Mouse (Mus musculus): Measurements from ENCODE around the gene Sesn3.
A peak's percentile ranks its signal among the peaks of the same experiment; 100 is the strongest.
"Not testable (repeated sequence)": the region's sequence is repeated elsewhere in the genome, so short reads cannot be mapped to it uniquely, and the experiment has no call there.

Gene Sesn3

DNA sequence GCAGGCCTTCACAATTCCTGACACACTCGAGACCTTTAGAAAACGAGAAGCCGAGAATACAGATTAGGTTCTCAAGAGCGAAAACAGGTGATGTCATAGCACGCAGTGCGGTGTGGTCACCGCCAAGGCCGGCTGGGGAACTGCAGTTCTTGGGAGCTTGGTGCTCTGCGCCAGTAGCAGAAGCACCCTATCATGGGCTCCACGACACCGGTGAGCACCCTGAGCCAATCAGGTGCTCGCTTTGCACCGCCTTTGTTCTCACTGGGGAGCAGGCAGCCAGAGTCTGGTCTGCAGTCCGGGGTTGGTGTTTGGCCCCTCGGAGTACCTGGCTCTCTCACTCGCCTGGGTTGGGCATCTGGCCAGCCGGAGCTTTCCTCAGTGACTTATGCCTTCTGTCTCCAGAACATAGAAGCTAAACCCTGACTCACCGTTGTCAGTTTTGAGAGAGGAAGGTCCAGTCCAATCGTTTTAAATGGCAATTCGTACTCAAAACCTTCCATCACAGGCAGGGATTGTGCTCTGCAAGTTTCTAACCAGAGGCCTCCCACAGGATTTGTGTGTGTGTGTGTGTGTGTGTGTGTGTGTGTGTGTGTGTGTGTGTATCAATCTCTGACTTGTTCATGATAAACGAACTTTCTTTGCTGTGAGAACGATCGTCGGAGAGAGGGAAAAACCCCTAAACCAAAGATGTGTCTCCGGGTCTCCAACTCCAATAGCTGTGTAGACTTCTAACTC, at the start of gene Sesn3:
Gene Sesn3, plus strand, starts transcription at position 82 of the 735 bp plus-strand sequence.
- DNase-seq: peak; percentile 85 to 90

DNA sequence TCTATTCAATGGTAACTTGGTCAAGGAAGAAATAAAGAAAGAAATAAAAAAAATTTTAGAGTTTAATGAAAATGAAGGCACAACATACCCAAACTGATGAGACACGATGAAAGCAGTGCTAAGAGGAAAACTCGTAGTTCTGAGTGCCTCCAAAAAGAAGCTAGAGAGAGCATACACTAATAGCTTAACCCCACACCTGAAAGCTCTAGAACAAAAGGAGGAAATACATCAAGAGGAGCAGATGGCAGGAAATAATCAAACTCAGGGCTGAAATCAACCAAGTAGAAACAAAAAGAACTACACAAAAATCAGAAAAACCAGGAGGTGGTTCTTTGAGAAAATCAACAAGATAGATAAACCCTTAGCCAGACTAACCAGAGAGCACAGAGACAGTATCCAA, 47.8 kb upstream of the Sesn3 start:
- not testable (repeated sequence) for DNase-seq

DNA sequence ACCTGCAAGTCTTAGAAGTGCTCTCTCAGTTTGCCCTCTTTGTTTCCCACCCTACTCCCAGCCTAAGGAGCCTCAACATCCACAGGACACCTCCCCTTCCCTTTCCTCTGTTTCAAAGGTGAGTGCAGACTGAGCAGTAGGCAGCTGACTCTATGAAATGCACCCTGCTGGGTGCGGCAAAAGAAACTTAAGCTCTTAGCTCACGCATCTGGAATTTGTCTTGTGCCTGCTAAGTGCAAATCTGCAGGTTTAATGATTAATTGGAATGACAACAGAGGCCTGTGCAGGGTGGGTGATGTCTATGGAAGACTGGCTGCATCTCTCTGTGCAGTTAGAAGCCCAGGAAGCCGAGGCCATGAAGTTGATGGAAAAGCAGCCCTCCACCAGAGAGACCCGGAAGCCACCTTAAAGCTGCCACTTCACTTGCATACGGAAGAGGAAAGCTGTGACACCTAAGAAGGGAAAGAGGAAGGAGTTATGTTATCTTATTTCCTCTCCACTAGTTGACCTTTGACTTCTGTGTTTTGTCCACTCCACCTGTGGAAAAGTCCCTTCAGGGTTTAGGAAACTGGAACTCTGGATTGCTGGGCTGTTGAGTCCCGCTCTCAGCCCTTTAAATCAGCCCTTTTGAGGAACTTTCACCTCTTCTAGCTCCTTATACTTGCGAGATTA, 41.0 kb upstream of the Sesn3 start:
- DNase-seq: no peak

DNA sequence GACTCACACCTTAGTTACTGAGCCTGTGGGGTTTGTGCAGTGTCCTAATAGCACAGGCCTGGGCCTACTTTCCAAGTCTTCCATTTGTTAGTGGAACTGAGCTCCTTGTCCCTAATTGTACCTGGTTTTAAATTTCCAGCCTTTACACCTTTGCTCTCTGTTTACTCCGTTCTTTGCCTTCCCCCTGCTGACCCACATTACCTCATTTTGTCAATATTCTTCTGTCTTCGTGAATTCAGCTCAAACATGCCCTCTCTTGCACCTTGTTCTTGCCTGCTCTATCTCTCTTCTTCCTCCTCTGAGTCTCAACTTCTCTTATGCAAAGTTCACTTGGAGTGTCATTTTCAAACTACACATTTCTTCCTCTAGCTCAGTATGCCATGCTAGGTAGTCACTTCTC, 39.6 kb upstream of the Sesn3 start:
- no peak for DNase-seq

DNA sequence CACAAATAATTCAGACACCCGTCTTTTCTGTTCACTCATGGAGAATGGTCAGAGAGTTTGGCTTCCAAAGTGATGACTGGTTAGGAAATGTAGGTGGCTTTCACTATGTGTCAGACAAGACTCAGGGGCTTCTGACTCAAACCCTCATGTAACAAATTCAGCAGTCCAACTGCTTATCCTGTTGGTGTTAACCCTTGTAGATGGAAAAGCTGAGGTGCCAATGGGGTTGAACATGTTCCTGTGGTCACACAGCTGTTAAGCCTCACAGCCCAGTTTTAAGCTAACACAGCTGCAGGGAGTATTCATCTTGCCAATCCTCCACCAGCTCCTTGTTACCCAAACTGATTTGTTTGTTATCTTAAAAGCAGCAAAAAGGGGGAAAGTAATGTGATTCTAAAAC, 33.9 kb upstream of the Sesn3 start:
- not testable (repeated sequence) for DNase-seq

DNA sequence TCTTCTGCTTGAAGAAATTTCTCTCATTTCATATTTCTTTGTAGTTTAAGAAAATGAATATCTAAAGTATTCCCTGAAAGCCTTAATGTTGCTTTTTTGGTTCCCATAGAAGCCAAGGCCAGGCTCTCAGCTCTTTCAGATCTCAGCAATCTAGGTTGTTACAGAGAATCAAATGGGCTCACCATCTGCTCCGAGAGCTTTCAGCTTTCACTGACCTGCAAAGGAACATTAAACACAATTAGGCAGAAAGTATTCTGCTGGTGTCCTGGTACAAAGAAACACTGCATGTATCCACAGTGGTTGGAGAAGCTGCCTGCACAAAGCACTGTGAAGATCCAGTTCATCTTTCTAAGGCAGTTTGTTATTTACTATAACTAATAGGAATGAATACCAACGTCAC, 32.6 kb upstream of the Sesn3 start:
- no peak for DNase-seq

DNA sequence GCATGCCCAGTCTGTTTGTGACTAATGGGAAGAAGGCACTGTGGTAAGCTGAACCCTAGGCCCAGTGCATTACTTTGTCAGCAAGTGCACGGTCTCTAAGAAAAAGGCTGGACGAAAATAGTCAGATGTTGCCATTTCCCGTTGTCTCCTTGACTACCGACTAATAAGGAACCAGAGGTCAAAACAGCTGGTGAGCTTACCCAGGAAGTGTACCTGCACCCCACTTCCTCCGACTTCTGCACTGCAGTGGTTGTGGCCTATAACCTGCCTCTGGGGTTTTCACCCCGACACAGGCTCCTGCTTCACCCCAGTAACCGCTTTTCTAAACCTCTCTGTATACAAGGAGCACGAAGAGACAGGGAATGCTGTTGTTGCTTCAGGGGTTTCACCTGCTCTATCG, 30.3 kb upstream of the Sesn3 start:
- DNase-seq: no peak

DNA sequence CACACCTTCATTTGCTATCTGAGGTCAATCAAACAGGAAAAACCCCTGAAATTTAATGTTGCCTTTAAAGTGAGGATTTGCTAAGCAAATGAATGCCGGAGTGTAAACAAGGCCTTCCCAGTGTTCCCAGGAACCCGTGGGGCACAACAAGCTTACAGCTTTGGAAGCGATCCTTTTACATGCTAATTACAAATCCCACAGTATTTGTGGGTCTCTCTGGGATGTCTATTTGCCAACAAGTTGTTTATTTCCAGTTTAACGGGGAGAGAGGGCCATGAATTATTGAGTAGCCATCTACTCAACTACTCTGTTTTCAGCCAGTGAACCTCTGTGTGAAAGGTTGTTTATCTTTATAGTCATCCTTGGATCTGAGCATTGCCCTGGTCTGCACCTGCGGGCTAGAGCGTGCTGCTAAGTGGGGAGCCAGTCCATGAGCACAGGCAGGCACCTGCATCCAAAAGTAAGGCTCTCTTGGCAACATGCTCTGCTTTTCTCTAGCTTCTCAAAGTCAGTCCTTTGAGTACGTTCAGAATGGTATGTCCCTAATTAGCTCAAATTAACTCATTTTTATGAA, 29.8 kb upstream of the Sesn3 start:
- no peak for DNase-seq

DNA sequence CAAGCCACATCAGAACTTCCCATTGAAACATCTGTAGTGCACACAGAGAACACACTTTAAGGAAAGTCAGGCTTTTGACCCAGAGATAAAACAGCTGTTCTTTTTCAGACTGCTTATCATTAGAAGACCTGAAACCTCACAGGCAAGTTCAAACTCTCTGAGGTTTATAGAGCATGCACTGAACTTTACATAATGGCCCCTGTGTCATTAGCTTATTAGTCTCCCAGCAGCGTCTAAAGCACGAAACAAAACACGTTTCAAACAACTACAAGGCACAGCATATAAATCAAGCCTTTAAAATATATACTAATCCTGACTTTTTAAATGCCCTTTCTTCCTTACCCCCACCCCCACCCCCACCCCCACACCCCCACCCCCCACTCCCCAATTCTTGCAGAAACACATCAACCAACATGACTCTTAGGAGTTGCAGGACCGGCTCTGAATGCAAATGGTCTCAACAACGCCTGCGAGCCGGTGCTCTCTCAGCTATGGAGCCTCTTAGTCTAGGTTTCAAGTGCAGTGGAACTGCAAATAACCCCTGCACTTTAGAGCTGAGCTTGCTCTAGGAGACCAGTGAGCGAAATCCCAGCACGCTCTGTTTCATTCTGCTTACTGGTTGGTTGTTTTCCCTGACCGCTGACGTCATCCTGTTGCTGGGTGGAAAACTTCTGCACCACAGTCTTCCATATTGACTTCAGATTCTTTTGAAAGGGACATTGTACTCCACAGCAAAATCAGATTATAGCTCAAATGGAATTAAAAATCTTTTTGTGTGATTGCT, 28.7 kb upstream of the Sesn3 start:
- DNase-seq: peak; percentile 20 to 28

DNA sequence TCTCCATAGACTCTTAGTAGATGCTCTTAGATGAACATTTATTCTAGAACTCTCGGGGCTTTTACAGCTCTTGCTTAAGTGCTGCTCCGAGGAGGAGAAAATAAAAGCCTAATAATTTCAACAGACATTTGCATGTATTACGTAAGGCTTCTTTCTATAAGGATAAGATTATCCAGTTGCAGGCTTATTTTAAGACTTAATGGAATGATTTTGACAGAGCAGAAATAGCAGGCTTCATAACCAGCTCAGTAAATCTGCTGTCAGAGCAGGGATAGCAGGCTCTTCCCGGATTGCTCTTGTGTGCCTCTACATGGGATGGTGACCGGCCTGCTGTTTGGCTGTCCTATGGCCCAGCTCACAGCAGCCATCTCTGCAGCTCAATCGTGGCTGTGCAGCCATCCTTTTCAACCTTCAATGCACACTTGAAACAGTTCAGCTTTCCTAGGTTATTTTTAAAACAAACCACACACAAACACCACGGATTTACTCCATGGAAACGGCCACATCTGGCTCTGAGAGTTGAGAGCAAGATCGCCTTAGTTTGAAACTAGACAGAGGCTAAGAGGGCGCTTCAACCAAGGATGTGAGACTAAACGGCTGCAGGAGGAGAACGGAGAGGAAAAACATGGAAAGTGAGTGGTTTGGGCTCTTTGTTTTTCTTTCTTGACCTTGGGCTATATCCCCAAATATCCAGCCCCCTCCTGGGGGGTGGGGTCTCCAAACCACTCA, 27.2 kb upstream of the Sesn3 start:
- no peak for DNase-seq

DNA sequence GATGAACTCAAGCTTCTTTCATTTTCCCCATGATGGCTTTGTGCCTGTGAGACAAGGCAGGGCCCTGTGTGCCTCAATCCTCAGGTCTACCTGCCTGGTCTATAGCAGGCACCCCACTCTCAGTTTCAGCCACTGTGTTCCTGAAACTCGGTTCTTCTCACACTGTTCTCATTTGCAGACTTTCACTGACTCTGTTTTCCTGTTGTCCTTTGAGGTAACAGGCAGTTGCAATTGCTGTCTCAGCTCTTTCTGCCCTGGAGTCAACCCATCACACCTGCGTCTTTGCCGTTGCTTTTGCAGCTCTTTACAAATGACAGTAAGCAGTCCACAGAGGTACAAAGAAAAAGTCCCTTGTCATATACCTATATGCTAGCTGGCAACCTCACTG, 26.7 kb upstream of the Sesn3 start:
- no peak for DNase-seq

DNA sequence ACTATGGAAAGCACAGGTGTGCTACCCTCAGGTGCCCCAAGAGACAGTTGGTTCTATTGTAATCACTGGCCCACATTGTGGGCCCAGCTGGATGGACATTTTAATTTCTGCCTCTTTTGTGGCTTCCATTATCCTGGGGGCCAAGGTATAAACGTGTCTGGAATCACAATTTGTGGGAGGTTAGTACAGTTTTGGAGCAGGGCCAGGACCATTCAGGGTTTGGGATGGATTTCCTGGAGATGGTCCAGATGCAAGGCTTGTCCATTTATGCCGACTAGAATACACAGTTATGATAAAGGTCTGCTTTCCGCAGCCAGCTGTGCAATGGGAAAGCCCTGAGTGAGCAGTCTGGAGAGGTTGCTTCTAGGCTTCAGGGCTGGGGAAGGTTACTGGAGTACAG, 13.7 kb upstream of the Sesn3 start:
- DNase-seq: peak; percentile 20 to 45

DNA sequence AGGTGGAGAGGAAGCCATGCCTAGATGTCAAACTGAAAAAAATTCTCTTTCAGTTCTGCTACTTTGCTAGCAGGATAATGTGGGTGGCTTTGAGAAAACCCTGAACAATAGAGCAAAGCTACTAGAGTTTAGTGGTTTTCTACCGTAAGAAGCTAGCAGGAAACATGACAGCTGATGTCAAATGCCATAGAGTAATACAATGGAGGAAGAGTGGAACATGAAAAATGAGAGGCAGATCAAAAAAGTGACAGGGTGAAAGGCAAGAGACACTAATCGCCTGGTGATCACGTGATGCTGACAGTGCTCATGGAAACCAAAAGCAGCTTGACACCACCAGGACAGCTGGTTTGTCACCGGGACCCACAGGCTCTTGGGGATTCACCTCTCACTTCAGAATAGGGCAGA, 12.3 kb upstream of the Sesn3 start:
- DNase-seq: no peak

DNA sequence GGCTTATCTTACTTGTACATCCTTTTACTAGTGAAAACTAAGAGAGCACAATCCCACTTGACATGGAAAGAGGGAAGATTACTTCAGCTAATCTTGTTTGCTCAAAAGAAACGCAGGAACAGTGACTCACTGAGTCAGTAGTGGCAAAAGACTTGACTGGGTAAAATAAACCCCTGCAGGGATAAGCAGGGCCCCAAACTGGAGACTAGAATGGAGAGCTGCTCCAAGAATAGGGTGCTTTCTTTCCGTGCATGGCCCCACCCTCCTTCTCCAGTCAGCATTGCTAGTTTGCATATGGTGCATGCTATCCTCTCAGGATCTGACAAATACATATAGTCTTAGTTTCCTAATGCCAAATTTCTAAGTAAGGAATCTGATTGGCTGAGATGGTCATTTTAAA, 8.4 kb upstream of the Sesn3 start:
- no peak for DNase-seq

DNA sequence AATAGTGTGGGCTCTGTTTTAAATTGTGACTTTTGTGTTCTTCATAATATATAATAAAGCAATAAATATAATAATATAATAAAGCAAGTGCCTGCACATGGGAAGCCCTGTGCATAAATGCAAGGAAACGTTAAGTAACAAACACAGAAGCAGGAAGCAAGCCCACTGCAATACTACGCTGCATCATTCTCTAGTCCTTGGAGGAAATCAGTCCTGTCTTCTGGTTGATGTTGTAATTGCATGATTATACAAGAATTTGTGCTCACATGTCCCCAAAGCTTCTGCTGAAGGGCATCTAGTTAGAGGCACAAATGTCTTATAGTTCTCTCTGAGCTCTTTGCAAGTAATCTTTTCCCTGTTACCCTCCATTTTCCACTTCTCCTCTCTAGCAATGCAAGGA, 6.3 kb upstream of the Sesn3 start:
- DNase-seq: no peak

DNA sequence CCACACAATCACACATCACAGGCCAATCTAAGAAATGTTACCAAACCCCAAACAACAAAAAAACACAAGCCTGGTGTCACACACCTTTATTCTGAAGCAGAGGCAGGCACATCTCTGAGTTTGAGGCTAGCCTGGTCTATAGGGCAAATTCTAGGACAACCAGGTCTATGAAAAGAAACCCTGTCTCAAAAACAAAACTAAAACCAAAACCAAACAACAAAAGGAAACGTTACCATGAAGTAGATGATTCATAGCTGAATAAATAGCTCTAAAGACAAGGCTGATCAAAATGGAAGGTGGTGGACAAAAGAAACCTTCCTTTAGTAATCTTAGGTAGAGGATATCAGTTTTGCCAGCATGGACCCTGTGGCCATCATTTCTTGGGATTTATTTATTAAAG, 1.9 kb upstream of the Sesn3 start:
- DNase-seq: no peak

DNA sequence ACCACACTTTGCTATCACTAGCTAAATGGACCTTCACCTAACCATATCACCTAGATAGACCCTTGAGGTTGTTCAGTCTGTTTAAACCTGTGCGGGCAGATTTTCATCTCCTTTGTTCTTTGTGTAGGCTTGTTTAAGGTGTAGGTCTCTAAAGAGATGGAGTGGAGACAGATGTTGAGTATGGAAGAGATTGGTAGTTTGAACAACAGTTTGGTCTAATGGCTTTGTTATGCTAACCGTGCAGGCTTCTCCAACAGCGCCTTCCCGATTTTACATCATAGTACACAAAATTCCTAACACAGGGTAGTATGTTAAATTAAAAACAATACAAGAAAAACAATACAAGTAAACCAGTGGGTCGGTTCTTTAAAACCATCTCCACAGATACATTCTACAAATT, 281 bp upstream of the Sesn3 start:
- no peak for DNase-seq

DNA sequence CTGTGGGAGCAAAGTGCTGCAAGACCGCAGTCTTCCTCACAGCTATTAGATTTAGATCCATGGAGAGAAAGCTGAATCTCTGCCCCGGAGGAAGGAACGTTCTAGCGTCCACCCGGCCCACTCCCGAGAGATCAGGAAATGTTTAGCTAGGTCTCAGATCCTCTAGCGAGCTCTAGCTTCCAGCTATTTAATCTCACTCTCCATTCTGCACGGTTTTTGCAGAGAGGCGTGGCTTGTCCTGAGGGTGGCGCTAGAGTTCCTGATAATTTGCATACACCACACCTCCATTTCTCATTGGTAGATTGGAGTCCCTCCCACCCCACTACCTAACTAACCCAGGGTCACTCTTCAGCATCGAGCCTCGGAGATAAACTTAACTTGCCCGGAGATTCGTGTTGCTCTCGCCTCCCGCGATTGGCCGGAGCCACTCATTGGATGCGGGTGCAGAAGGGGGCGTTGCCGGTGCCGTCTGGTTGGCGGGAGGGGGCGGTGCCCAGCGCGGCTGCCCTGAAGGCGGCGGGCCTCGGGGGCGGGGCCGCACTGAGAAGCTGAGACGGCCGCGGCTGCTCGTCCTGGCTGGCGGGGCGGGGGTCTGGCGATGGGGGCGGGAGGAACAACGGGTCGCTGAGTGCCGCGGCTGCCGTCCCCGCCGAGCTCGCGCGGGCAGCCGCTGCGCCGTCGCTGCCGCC, 1.1 kb downstream of the Sesn3 start:
- DNase-seq: peak; percentile 98 to 99

DNA sequence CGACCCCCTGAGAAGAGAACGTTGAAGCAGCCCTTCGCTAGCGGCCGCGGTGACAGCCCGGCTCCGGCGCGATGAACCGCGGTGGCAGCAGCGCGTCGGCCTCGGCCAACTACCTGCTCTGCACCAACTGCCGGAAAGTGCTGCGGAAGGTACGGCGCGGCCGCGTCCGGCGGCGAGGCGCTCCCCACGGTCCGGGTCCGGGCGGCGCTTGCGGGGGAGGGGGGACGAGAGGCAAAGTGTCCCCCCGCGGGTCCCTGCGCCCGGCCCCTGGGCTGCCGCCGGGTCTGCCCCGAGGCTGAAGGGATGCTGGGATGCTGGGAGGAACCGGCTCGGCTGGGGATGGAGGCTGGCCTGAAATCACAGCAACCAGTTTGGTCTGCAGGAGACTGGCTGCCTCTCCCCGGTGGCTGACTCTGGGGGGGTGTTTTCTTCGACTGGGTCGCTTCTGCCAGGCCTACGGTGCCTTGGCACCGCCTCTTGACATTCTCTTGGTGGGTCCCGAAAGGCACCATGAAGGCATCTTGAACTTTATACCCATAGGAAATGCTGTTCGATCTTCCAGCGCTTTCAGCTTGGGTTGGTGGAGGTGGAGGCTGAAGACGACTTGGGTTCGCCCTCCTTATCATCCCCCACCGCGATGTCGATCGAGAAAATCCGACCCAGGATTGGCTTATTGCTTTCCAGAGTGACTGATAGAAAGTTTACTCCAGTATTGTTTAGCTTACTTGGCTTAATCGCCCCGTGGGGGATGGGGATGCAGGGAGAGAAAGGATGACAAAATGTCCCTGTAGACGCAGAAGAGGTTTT, 1.8 kb downstream of the Sesn3 start:
- DNase-seq: peak in 1 of 2 experiments; percentile 78

DNA sequence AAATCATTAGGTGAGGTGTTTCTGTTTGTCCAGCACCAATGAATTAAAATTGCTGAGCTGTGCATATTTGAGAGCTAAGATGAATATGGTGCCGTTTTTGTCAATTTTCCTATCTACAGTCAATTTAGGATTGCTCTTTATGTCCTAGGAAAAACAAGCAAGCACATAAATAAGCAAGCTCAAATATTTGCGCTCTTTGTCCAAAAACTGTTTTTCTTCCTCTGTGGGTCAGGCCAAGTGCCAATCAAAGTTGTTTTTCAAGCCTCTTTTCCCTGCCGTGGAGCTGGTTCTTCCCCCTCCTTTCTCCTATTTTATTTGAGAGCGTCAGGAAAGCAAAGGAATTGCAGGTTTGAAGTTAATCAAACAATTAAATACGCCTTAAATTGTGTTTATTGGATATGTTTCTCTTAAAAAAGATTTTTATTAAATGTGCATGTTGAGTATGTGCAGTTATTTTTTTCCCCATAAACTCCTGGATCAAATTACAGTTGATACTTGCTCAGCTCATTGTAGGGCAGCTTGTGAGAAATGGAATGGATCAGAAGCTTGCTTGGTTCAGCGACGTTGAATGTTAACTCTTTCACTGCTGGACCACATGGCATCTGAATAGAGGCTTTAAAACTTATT, 2.6 kb downstream of the Sesn3 start:
- DNase-seq: peak; percentile 36 to 49

DNA sequence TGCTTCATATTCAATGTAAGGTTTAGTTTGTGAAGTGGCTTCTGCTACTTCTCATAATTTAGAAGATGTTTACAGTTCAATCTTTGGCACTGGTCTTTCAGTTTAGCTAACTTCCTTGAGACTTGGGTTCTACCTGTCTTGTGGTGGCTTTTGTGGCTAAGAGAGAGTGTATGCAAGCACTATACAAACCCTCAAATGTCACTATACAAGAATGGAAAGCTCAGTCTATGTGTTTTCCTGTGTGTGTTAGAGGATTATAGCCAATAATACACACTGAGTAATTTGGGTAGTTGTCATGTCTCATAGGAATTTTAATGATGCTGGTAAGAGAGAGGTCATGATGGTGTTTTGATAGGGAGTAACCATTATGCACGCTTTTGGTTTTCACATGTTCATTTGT, 5.8 kb downstream of the Sesn3 start:
- DNase-seq: no peak
